Mouse (Mus musculus): ENCODE data around the gene Vmn2r19.

GRCm38 (mm10) chr6:123286311-123286710 lies 21.8 kb upstream of the Vmn2r19 start:
- TF ChIP-seq CTCF (IDR thresholded peaks at IDR 0.05; ENCODE audit: insufficient read depth, low read length): no peak
- no peak for TF ChIP-seq POLR2A (IDR thresholded peaks at IDR 0.05; ENCODE audit: borderline replicate concordance, extremely low read depth, low read depth, low read length)
